Mouse (Mus musculus): Measurements from ENCODE around the gene Unc5c. TPM values are rescaled to one million over a fixed set of nuclear protein-coding genes. Genes with fewer than 3 reads are reported as not detected.

Gene Unc5c
- total and polyA plus RNA-seq, 3 experiments, result not detected

DNA sequence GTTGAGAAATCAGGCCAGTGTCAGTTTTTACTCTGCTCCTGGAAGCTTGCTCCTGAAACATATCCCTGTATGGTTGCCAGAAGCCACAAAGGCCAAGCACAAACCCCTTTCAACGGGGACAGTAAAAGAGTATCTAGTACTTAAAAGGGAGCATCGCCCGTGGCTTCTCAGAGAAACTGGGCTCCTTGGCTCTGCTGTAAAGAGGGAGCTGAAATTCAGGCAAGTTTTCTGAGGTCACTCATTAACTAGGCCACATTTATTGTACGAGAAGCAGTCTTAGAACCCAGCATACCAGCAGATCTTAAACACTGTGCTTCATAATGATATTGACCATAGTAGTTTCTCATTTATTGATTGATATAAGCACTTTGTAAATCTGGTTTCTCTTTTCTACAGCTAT is 317.5 kb downstream of the Unc5c start:
- no peaks in the 10 kb centered on the region for H3K79me2 ChIP-seq (replicated peaks; ENCODE audit: control insufficient read depth, extremely low read depth, insufficient read depth, poor library complexity, severe bottlenecking)
- no peak overlapping the region for H3K9ac ChIP-seq (ENCODE audit: insufficient read depth, low read depth)
- H3K27ac ChIP-seq (ENCODE audit: insufficient read depth, low read depth), result no peak overlapping the region
- H3K9me3 ChIP-seq (replicated peaks; ENCODE audit: low read length), result no peaks in the 10 kb centered on the region
- no peak overlapping the region for H3K4me3 ChIP-seq (replicated peaks in 1 of 3; ENCODE audit: low read depth in 2 of 3, low read length in 2 of 3, poor library complexity in 1 of 3)
- H3K4me1 ChIP-seq (ENCODE audit: control insufficient read depth in 1 of 2, insufficient read depth in 2 of 2), result peaks cover 6 to 25% of the 10 kb centered on the region in 2 experiments; a peak in 3 of 4 replicates
- H3K4me2 ChIP-seq (ENCODE audit: insufficient read depth, low read depth, poor library complexity, severe bottlenecking), result no peak overlapping the region
- no peak for DNase-seq (ENCODE audit: extremely low read depth)
- H3K36me3 ChIP-seq (replicated peaks in 1 of 2; ENCODE audit: control insufficient read depth in 1 of 2, insufficient read depth in 1 of 2, low read length in 1 of 2), result no peaks in the 10 kb centered on the region
- no peak for TF ChIP-seq SMC3 (IDR thresholded peaks at IDR 0.05; ENCODE audit: low read depth, low read length)
- TF ChIP-seq CHD2 (IDR thresholded peaks at IDR 0.05; ENCODE audit: low read length), result no peak
- TF ChIP-seq ZMIZ1 (IDR thresholded peaks at IDR 0.05; ENCODE audit: low read depth, low read length), result no peak
- no peak for TF ChIP-seq MXI1 (IDR thresholded peaks at IDR 0.05; ENCODE audit: low read depth, low read length)
- no peak for TF ChIP-seq POLR2AphosphoS2 (IDR thresholded peaks at IDR 0.05; ENCODE audit: low read depth, low read length)
- no peak for TF ChIP-seq NELFE (IDR thresholded peaks at IDR 0.05; ENCODE audit: low read depth, low read length)
- TF ChIP-seq UBTF (IDR thresholded peaks at IDR 0.05; ENCODE audit: low read depth, low read length), result no peak
- TF ChIP-seq ELF1 (IDR thresholded peaks at IDR 0.05; ENCODE audit: low read depth, low read length), result no peak
- no peak for TF ChIP-seq CHD1 (IDR thresholded peaks at IDR 0.05; ENCODE audit: low read depth, low read length)
- TF ChIP-seq USF1 (IDR thresholded peaks at IDR 0.05; ENCODE audit: low read depth, low read length), result no peak
- no peak for TF ChIP-seq JUN (IDR thresholded peaks at IDR 0.05; ENCODE audit: insufficient read depth, low read depth, low read length)
- no peak for TF ChIP-seq RAD21 (IDR thresholded peaks at IDR 0.05; ENCODE audit: low read depth, low read length)
- TF ChIP-seq PAX5 (IDR thresholded peaks at IDR 0.05; ENCODE audit: low read length), result no peak
- TF ChIP-seq RCOR1 (conservative IDR thresholded peaks at IDR 0.05; ENCODE audit: low read depth, low read length), result no peak
- no peaks in the 10 kb centered on the region for H3K27me3 ChIP-seq (replicated peaks)
- dilution Hi-C loops (cut with MboI; ENCODE audit: extremely low pct_ligation_motif_present, extremely low pct_unique_long_range_greater_than_20kb, low sequenced_read_pairs) (no loop called here), in situ Hi-C loops (cut with MboI; ENCODE audit: low pct_ligation_motif_present, low pct_unique_long_range_greater_than_20kb, low sequenced_read_pairs) (no loop called here)

DNA sequence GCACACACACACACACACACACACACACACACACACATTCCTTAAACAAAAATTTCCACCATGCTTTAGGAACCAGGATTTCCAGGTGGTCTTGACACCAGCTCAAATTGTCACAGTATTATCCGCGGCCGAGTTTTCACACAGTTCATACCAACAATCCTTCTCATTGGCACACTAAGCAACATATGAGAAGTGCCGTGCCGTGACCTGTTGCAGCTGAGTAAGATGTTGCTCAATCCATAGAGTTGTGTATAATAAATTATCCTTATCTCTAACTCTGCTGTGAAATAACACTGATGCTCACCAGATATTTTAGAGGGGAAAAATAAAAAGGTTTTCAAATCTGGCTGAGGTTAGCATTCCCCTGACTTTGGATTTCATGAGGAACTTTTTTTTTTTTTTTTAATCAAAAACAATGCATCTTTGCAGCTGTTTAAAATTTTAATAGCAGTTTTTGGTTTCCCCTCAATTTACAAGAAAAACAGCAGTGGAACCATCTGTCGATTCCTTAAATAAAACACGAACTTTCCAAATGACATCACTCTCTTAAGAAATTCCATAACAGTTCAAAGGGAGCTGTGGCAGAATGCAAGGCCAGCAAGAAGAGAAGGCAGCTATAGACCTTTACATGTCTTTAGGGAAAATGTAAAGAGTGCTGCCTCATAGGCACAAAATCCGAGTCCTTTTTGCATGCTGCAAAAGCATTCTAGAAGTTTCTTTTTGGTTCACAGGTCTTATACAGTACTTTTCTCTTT is 326.2 kb downstream of the Unc5c start:
- dilution Hi-C loops (cut with MboI; ENCODE audit: extremely low pct_ligation_motif_present, extremely low pct_unique_long_range_greater_than_20kb, low sequenced_read_pairs) (no loop called here), in situ Hi-C loops (cut with MboI; ENCODE audit: low pct_ligation_motif_present, low pct_unique_long_range_greater_than_20kb, low sequenced_read_pairs) (no loop called here)
- H3K27ac ChIP-seq (ENCODE audit: insufficient read depth, low read depth), result no peak overlapping the region
- H3K4me3 ChIP-seq (replicated peaks in 1 of 3; ENCODE audit: low read depth in 2 of 3, low read length in 2 of 3, poor library complexity in 1 of 3), result no peak overlapping the region
- no peaks in the 10 kb centered on the region for H3K27me3 ChIP-seq (replicated peaks)
- DNase-seq (ENCODE audit: extremely low read depth), result no peak
- no peak for TF ChIP-seq SIN3A (IDR thresholded peaks at IDR 0.05; ENCODE audit: low read length)
- TF ChIP-seq RCOR1 (conservative IDR thresholded peaks at IDR 0.05; ENCODE audit: low read depth, low read length), result no peak
- TF ChIP-seq CHD1 (IDR thresholded peaks at IDR 0.05; ENCODE audit: low read depth, low read length), result no peak
- TF ChIP-seq KAT2A (IDR thresholded peaks at IDR 0.05; ENCODE audit: insufficient replicate concordance, low read length), result no peak
- TF ChIP-seq JUN (IDR thresholded peaks at IDR 0.05; ENCODE audit: insufficient read depth, low read depth, low read length), result no peak
- no peak for TF ChIP-seq NRF1 (IDR thresholded peaks at IDR 0.05; ENCODE audit: low read depth, low read length)
- TF ChIP-seq RAD21 (IDR thresholded peaks at IDR 0.05; ENCODE audit: low read depth, low read length), result no peak
- TF ChIP-seq MYC (IDR thresholded peaks at IDR 0.05; ENCODE audit: low read depth, low read length), result no peak
- no peak for TF ChIP-seq MAFK (IDR thresholded peaks at IDR 0.05; ENCODE audit: insufficient replicate concordance, low read length)
- TF ChIP-seq MEF2A (IDR thresholded peaks at IDR 0.05; ENCODE audit: borderline replicate concordance, low read depth, low read length), result no peak
- TF ChIP-seq TCF12 (IDR thresholded peaks at IDR 0.05; ENCODE audit: low read depth, low read length), result no peak
- no peak for TF ChIP-seq TBP (conservative IDR thresholded peaks at IDR 0.05; ENCODE audit: low read depth, low read length)
- no peaks in the 10 kb centered on the region for H3K36me3 ChIP-seq (replicated peaks in 1 of 2; ENCODE audit: control insufficient read depth in 1 of 2, insufficient read depth in 1 of 2, low read length in 1 of 2)
- H3K79me2 ChIP-seq (replicated peaks; ENCODE audit: control insufficient read depth, extremely low read depth, insufficient read depth, poor library complexity, severe bottlenecking), result no peaks in the 10 kb centered on the region
- H3K4me1 ChIP-seq (ENCODE audit: control insufficient read depth in 1 of 2, insufficient read depth in 2 of 2), result peaks cover 0 to 4% of the 10 kb centered on the region in 2 experiments; a peak in 1 of 4 replicates
- no peak overlapping the region for H3K9ac ChIP-seq (ENCODE audit: insufficient read depth, low read depth)
- H3K4me2 ChIP-seq (ENCODE audit: insufficient read depth, low read depth, poor library complexity, severe bottlenecking), result no peak overlapping the region
- H3K9me3 ChIP-seq (replicated peaks; ENCODE audit: low read length), result no peaks in the 10 kb centered on the region

All from CH12.LX (cell line).